Mouse (Mus musculus): ENCODE measurements around the gene Dlg2. TPM values are rescaled to one million over a fixed set of nuclear protein-coding genes. Genes with fewer than 3 reads are reported as not detected.

The Dlg2 gene
- polyA plus RNA-seq, 1 experiment from 2014 or later, result 3.8 TPM

DNA sequence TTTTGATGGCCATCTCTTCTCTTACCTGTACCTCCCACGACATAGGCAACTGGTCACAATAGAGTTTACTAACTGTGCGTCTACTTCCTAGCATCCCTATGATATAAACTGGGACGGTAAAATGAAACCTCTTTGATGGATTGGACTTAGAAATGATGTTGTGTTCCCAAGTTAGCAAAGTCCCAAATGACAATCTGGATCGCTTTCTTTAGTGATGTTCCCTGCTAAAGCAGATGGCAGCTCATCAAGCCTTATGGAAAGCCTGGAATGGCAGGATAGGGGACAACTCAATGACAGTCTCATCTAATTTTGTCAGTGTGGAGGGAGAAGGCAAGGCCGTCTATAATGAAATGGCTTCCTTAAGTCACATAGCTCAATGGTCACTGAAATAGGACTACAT is 472.7 kb downstream of the Dlg2 start:
- Histone ChIP-seq H3K36me3 (no peaks in the 10 kb centered on the region), H3K4me1 (no peaks in the 10 kb centered on the region), H3K4me3 (no peak overlapping the region), H3K9me3 (no peaks in the 10 kb centered on the region), H3K27ac (no peak overlapping the region), H3K27me3 (ENCODE audit: insufficient read depth, poor library complexity, severe bottlenecking) (no peaks in the 10 kb centered on the region)
- 83% methylated on average over 5 of the region's 5 CpGs for WGBS
- no peak for DNase-seq (ENCODE audit: low spot score)

DNA sequence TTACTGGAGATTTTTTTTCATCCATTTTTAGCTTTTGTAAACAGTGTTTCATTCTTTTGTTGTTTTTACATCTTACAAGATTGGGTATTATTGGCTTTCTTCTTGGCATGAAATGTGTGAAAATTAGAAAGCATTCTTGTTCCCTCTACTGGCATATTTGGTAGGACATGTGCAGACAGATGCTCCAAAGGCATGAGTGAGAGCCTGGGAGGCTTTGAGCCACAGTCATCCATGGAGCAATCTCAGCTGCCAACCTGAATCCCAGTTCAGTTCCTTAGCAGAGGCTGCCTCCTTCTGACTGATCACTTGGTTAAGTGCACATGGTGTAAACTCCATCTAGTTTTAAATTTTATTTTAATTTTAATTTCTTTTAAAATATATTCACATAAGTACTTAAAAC is 500.8 kb downstream of the Dlg2 start:
- Histone ChIP-seq H3K4me3 (no peak overlapping the region), H3K27me3 (ENCODE audit: insufficient read depth, poor library complexity, severe bottlenecking) (no peaks in the 10 kb centered on the region), H3K36me3 (no peaks in the 10 kb centered on the region), H3K9me3 (no peaks in the 10 kb centered on the region), H3K27ac (no peak overlapping the region), H3K4me1 (no peaks in the 10 kb centered on the region)
- DNase-seq (ENCODE audit: low spot score), result no peak

DNA sequence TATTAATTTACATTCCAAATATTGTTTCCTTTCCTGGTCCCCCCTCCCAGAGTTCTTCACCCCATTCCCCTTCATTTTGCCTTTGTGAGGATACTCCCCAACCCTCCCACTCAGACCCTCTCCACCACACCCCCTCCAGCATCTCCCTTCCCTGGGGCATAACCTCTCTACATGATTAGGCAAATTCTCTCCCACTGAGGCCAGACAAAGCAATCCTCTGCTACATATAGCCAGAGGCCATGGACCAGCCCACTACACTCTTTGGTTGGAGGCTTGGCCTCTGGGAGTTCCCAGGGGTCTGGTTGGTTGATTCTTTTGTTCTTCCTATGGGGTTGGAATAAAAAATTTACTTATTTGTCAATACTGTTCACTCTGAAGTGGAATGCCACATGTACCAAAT is 505.6 kb downstream of the Dlg2 start:
- no peak overlapping the region for H3K27ac ChIP-seq
- no peaks in the 10 kb centered on the region for H3K9me3 ChIP-seq
- H3K36me3 ChIP-seq, result no peaks in the 10 kb centered on the region
- H3K4me1 ChIP-seq, result no peaks in the 10 kb centered on the region
- H3K27me3 ChIP-seq (ENCODE audit: insufficient read depth, poor library complexity, severe bottlenecking), result no peaks in the 10 kb centered on the region
- DNase-seq (ENCODE audit: low spot score), result no peak
- no peak overlapping the region for H3K4me3 ChIP-seq

DNA sequence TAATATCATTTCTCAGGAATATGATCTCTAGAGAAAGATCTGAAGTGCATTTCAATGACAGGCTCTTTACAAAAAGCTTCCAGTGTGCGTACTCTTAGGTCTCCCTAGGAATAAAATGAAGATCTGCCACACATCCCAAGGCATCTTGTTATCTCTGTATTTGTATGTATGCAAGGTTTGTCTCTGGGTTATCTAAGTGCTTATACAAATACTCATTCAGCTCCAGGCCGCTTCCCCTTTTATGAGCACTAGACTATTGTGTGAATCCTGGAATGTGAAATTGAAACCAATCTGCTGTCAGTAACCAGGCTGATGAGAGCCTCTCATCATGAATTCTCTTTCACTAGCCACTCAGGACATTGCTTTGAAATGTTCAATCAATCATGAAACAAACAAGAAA is 534.2 kb downstream of the Dlg2 start:
- no peaks in the 10 kb centered on the region for H3K9me3 ChIP-seq
- H3K4me3 ChIP-seq, result no peak overlapping the region
- DNase-seq (ENCODE audit: low spot score), result no peak
- H3K4me1 ChIP-seq, result no peaks in the 10 kb centered on the region
- H3K36me3 ChIP-seq, result no peaks in the 10 kb centered on the region
- no peak overlapping the region for H3K27ac ChIP-seq
- 82% methylated on average over 2 of the region's 2 CpGs for WGBS
- no peaks in the 10 kb centered on the region for H3K27me3 ChIP-seq (ENCODE audit: insufficient read depth, poor library complexity, severe bottlenecking)

DNA sequence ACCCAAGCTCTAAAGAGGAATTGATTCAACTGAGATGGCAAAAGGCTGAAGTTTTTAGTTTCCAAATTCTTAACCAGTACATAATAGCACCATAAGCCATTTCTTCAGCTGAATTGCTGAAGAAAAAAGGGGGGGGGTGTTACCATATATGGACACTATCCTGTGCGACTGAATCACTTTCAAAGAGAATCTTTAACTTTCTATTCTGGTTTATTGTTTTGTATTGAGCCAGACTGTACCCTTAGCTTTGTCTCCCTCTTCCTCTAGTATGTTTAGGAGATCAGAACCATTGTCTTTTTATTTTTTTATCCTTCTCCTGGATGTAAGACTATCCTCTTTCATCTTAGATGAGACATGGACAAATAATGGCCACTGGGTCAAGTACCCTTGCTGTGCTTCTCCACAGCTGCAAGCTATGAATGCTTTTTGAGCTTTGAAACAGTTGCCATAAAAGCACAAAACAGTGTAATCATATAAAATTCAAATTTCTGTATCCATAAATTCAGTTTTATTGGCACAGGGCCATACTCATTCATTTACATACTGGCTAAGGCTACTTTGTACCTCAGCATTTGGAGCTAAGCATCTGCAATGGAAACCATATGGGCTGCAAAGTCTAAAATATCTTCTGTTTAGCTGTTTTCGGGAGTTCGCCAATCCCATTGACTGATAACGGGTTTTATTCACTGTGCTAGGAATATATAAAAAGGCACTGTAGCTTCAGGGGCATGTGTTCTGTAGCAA is 568.7 kb downstream of the Dlg2 start:
- WGBS, result 84% methylated on average over 4 of the region's 4 CpGs
- Histone ChIP-seq H3K36me3 (no peaks in the 10 kb centered on the region), H3K9me3 (no peaks in the 10 kb centered on the region), H3K4me1 (no peaks in the 10 kb centered on the region), H3K27ac (no peak overlapping the region), H3K27me3 (ENCODE audit: insufficient read depth, poor library complexity, severe bottlenecking) (no peaks in the 10 kb centered on the region), H3K4me3 (no peak overlapping the region)
- no peak for DNase-seq (ENCODE audit: low spot score)

DNA sequence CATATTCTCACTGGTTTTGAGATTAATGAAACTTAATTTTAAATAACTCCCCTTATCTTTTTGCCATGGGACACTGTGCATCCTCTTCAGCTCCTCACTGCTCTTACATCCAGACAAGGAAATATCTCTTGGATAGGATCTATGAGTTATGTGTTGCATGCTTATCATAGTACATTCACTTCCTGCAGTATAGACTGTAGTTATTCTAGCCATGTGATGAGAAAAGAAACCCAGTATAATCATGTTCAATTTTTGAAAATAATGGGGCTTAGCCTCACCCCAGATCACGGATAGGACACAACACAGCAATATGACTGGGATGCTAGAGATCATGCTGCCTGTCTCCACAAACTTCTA is 569.2 kb downstream of the Dlg2 start:
- no peak overlapping the region for H3K27ac ChIP-seq
- no peak for DNase-seq (ENCODE audit: low spot score)
- H3K4me1 ChIP-seq, result no peaks in the 10 kb centered on the region
- H3K36me3 ChIP-seq, result no peaks in the 10 kb centered on the region
- no peak overlapping the region for H3K4me3 ChIP-seq
- H3K27me3 ChIP-seq (ENCODE audit: insufficient read depth, poor library complexity, severe bottlenecking), result no peaks in the 10 kb centered on the region
- H3K9me3 ChIP-seq, result no peaks in the 10 kb centered on the region
- 77% methylated on average over 1 of the region's 1 CpGs for WGBS

DNA sequence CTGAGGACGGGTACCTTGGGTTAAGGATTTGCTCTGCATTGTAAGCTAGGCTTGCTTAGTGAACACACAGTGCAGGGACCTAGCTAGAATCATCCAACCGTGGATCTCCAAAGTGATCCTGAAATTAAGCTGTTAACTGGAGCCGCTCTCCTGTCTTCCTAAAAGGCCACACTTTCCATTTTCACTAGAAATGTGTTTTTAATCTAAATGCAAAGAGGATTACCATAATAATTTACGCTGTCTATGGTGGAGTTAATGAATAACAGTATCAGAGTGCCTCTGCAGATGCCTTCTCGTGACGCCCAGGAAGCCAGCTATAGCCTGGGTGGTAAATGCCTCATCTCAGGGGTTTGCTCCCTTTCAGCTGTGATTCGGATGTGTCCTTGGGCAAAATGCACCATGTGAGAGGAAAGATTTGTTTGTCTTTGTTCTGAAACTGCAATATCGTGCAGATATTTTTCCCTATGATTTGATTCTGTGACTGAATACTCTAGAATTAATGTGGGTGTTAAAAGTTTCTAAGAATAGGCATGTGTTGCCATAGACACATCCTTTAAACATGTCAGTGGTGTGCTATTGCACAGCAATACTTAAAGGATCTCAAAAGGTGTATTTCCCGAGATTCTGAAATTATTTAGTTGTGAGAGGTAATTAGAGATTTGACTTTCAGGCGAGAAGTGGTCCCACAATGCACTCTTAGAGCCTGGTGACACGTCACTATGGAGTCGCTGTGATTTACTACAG is 587.0 kb downstream of the Dlg2 start:
- WGBS, result 74% methylated on average over 12 of the region's 12 CpGs
- no peak for DNase-seq (ENCODE audit: low spot score)

DNA sequence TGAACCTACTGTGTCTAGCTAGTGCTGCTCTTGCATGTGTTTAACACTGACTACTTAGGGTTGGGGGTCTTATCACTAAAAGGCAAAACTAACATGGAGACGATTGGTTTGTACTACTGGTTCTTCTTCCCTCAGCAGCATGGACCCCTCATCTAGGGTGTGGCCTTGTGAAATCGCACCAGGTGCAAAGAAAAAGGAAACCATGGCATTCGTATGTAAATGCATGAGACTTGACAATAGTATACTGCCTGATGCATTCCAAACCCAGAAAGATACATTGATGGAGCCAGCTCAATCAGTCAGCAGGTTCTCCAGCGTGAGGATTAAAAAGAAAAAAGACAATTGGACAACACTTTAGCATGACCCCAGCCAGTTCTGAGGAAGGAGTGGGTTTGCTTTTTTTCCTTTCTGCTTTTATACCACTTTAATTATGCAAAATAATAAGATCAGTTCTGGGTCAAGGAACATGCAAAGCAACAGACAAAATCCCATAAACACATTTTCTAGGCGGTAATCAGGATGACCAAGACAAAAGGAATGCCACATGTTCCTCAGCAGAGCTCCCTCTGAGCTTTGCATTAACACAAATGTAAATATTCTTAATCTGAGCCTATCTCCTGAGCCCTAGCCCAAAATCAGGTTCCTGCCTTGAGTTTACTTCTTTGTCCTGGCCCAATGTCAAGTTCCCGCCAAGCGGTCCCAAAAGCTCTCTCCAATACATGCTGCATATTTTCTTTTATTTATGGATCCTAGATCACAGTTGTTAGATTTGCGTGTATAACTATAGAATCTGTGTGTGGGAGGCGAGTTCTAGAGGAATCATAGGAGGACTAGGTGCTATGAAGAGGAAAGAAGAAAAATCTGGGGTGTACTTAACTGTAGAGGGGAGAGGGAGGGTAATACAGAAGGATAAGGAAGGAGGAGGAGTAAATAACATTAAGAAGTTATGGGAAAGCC is 595.6 kb downstream of the Dlg2 start:
- no peaks in the 10 kb centered on the region for H3K27me3 ChIP-seq (ENCODE audit: insufficient read depth, poor library complexity, severe bottlenecking)
- H3K9me3 ChIP-seq, result no peaks in the 10 kb centered on the region
- H3K4me1 ChIP-seq, result no peaks in the 10 kb centered on the region
- H3K27ac ChIP-seq, result no peak overlapping the region
- no peak overlapping the region for H3K4me3 ChIP-seq
- 72% methylated on average over 9 of the region's 9 CpGs for WGBS
- H3K36me3 ChIP-seq, result no peaks in the 10 kb centered on the region
- DNase-seq (ENCODE audit: low spot score), result no peak

More for the DNA sequence above, 587.0 kb downstream of the Dlg2 start:
- Histone ChIP-seq H3K4me3 (no peak overlapping the region), H3K4me1 (no peaks in the 10 kb centered on the region), H3K36me3 (no peaks in the 10 kb centered on the region), H3K27me3 (ENCODE audit: insufficient read depth, poor library complexity, severe bottlenecking) (no peaks in the 10 kb centered on the region), H3K27ac (no peak overlapping the region), H3K9me3 (no peaks in the 10 kb centered on the region)

DNA sequence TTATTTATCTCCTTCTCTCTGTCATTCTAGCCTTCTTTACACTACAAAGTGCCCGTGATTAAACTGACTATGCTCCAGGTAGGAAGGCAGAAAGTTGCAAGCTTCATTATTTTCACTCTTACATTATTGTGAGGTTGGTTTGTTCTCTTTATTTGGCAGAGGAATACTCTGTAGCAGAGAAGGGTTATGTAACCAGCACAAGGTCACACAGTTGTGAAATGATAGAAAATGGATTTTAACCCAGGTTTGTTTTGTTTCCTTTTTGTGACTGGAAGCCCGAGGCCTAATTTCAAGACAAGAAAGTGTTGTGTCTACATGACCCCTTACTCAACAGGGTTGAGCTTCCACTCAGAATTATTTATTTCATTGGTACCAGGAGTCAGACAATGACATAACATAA is 609.6 kb downstream of the Dlg2 start:
- 76% methylated on average over 2 of the region's 2 CpGs for WGBS
- H3K4me3 ChIP-seq, result no peak overlapping the region
- DNase-seq (ENCODE audit: low spot score), result no peak
- H3K9me3 ChIP-seq, result no peaks in the 10 kb centered on the region
- H3K27me3 ChIP-seq (ENCODE audit: insufficient read depth, poor library complexity, severe bottlenecking), result peaks cover 9% of the 10 kb centered on the region; the same call in 1 of the 2 replicates
- no peaks in the 10 kb centered on the region for H3K4me1 ChIP-seq
- H3K27ac ChIP-seq, result no peak overlapping the region
- H3K36me3 ChIP-seq, result no peaks in the 10 kb centered on the region

DNA sequence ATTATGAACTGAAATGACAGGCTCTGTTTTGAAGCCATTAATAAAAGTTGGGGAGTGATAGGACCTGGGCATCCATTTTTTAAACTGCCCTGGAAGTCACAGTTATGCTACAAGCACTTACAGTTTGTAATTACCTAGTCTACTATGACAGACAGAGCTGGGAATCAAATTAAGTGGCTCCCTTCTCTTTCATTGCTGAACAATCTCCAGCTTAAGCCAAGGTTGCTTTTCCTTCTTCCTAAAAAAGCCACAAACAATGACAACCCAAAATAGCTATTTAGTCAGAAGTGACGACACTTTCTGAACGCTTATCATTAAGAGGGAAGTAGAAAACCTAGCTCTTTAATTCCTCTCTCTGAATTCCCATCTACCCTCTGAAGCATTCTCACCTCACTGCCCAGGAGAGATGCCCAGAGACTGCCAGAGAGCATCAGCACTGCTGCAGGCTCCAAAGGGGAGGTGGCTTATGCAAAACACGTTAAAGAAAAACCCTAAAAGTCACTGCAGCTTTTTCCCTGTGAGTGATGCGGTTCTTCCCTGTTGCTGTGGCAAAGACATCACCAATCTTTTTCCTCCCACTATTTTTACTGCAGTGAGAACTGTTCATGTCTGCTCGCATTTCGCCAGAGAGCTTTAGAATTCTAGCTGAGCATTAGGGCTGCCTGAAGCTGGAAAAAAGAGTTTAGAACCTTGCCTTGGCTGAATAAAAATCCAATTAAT is 612.9 kb downstream of the Dlg2 start:
- Histone ChIP-seq H3K27ac (no peak overlapping the region), H3K4me1 (no peaks in the 10 kb centered on the region), H3K9me3 (no peaks in the 10 kb centered on the region), H3K4me3 (no peak overlapping the region), H3K27me3 (ENCODE audit: insufficient read depth, poor library complexity, severe bottlenecking) (peaks cover 14% of the 10 kb centered on the region; the same call in 1 of the 2 replicates), H3K36me3 (no peaks in the 10 kb centered on the region)
- no peak for DNase-seq (ENCODE audit: low spot score)
- 29% methylated on average over 6 of the region's 6 CpGs for WGBS

DNA sequence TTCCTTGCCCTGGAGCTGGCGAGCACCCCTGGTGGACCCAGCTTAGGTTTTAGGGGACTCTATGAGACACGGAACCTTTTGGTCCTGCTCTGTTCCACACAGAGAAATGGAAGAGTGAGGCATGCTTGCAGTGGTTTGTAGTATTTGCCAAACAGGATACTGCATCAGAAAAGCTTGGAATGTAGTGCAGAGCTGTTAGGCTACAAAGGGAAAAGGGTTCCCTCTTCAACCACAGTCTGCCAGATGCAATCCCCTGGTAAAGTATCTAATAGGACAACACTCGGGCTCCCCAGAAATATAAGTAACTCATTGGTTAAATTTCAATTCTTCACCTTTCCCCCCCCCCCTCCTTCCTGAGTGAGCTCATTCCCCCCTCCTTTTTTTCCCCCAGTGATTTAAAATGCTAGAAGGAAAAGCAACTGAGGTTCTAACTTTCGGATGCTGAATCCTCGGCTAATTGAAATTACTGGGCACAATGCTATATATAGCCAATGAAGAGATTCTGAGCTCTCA is 613.9 kb downstream of the Dlg2 start:
- DNase-seq (ENCODE audit: low spot score), result no peak
- H3K4me1 ChIP-seq, result no peaks in the 10 kb centered on the region
- no peaks in the 10 kb centered on the region for H3K36me3 ChIP-seq
- H3K27me3 ChIP-seq (ENCODE audit: insufficient read depth, poor library complexity, severe bottlenecking), result peaks cover 14% of the 10 kb centered on the region; the same call in 1 of the 2 replicates
- H3K4me3 ChIP-seq, result no peak overlapping the region; the same call in 1 of the 2 replicates
- H3K27ac ChIP-seq, result no peak overlapping the region
- no peaks in the 10 kb centered on the region for H3K9me3 ChIP-seq
- WGBS, result 46% methylated on average over 5 of the region's 5 CpGs
